ENCODE assay signal across 1 mouse cellular context in the genomic region with DNA sequence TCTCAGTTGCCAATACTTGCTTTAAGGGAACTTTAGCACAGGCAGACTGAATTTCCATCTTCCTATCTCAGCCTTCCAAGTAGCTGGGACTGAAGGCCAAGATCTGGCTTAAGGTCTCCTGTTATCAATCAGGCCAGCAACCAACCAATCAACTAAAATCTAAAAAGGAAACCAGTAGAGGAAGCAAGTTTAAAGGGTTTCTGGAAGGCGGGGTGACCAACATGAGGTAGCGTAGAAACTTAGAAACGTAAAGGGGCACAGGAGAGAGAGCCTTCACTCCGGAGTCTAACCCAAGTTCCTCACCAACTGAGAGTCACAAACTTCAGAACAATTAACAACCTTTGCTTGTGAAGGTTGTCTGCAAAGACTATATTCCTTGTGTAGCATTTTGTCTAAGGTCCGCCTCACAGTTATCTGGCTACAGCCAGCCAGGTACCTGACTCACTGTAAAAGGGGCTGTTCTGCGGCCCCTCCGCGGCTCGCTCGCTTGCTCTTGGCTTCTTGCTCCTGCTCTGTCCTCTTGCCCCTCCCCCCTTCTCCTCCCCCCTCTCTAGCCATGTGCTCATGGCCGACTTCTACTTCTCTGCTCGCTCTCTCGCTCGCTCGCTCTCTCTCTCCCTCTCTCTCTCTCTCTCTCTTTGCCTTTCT.
A peak's percentile ranks its signal among the peaks of the same experiment; 100 is the strongest.
TF ChIP-seq lines count a peak whose summit lies in the region.

No protein-coding gene starts in this region.

TF ChIP-seq in CH12.LX, 34 proteins besides CTCF, POLR2A, EP300 and RAD21 (continued from another document):
- TF ChIP-seq ZKSCAN1 (IDR thresholded peaks at IDR 0.05; ENCODE audit: borderline replicate concordance, low read depth, low read length), result no peak
- no peak for TF ChIP-seq E2F4 (IDR thresholded peaks at IDR 0.05; ENCODE audit: insufficient replicate concordance, low read depth, low read length)
- TF ChIP-seq POLR2AphosphoS2 (IDR thresholded peaks at IDR 0.05; ENCODE audit: low read depth, low read length), result no peak
- TF ChIP-seq ZNF384 (IDR thresholded peaks at IDR 0.05; ENCODE audit: low read depth, low read length), result no peak
- 0 out of 2 replicates have a peak, but pooled peaks have one; percentile 36 for TF ChIP-seq BHLHE40 (IDR thresholded peaks at IDR 0.05; ENCODE audit: low read depth, low read length)
- no peak for TF ChIP-seq USF2 (conservative IDR thresholded peaks at IDR 0.05; ENCODE audit: low read depth, low read length)
- TF ChIP-seq GABPA (IDR thresholded peaks at IDR 0.05; ENCODE audit: insufficient replicate concordance, low read depth, low read length), result no peak
- no peak for TF ChIP-seq SMC3 (IDR thresholded peaks at IDR 0.05; ENCODE audit: low read depth, low read length)
- TF ChIP-seq CHD1 (IDR thresholded peaks at IDR 0.05; ENCODE audit: low read depth, low read length), result no peak
- TF ChIP-seq MYC (IDR thresholded peaks at IDR 0.05; ENCODE audit: low read depth, low read length), result peak; percentile 99
- no peak for TF ChIP-seq USF1 (IDR thresholded peaks at IDR 0.05; ENCODE audit: low read depth, low read length)
- peak; percentile 48; the same call in 1 of the 2 replicates for TF ChIP-seq NELFE (IDR thresholded peaks at IDR 0.05; ENCODE audit: low read depth, low read length)
- no peak; the same call in 1 of the 2 replicates for TF ChIP-seq MEF2A (IDR thresholded peaks at IDR 0.05; ENCODE audit: borderline replicate concordance, low read depth, low read length)
- no peak for TF ChIP-seq ELF1 (IDR thresholded peaks at IDR 0.05; ENCODE audit: low read depth, low read length)
- TF ChIP-seq RCOR1 (conservative IDR thresholded peaks at IDR 0.05; ENCODE audit: low read depth, low read length), result no peak
- TF ChIP-seq IRF4 (IDR thresholded peaks at IDR 0.05; ENCODE audit: low read depth, low read length), result no peak
- TF ChIP-seq TCF12 (IDR thresholded peaks at IDR 0.05; ENCODE audit: low read depth, low read length), result peak; percentile 70; the same call in 1 of the 2 replicates
- no peak for TF ChIP-seq JUN (IDR thresholded peaks at IDR 0.05; ENCODE audit: insufficient read depth, low read depth, low read length)
- no peak for TF ChIP-seq UBTF (IDR thresholded peaks at IDR 0.05; ENCODE audit: low read depth, low read length)
